Mouse (Mus musculus) E14TG2a.4 (cell line): ENCODE measurements at regions not wholly inside any gene's neighbourhood (a gene's known extent, or its start where the extent isn't known, plus 50 kb on each side); places are given as distances from the start of the nearest gene placed in this dataset.

Experiments used
- CTCF ChIP-seq: conservative IDR thresholded peaks from 2 replicates; pipeline ENCODE4 v1.5.1; 2014; ENCODE audit warnings: low read length
- POU5F1 ChIP-seq: IDR thresholded peaks from 2 replicates; pipeline ENCODE4 v1.6.1; 2014; ENCODE audit warnings: low read length, borderline replicate concordance

GRCm38 (mm10) chr12:5918030-5918429 lies 542.5 kb upstream of the Klhl29 start:
- no peak for TF ChIP-seq CTCF
- no peak for TF ChIP-seq POU5F1
